Mouse (Mus musculus) urinary bladder, postnatal 10 days (tissue): ENCODE results near the gene Hpcal4.

ENCODE experiments used
- DNase-seq: peaks from one replicate; pipeline ENCODE4 v3.0.0; 2022; ENCODE audit warnings: low spot score

Hpcal4 gene

GRCm38 (mm10) chr4:123237386-123238266, 54.6 kb downstream of the Hpcal4 start:
- DNase-seq = no peak

- DNase-seq = no peak
Observed at GRCm38 (mm10) chr4:123239361-123240203, 56.6 kb downstream of the Hpcal4 start.
